Mouse (Mus musculus): ENCODE measurements around the gene Zfp385b. TPM values are rescaled to one million over a fixed set of nuclear protein-coding genes. Genes with fewer than 3 reads are reported as not detected.

Gene Zfp385b
- polyA plus RNA-seq, 1 experiment from 2014 or later, result 3.8 TPM

DNA sequence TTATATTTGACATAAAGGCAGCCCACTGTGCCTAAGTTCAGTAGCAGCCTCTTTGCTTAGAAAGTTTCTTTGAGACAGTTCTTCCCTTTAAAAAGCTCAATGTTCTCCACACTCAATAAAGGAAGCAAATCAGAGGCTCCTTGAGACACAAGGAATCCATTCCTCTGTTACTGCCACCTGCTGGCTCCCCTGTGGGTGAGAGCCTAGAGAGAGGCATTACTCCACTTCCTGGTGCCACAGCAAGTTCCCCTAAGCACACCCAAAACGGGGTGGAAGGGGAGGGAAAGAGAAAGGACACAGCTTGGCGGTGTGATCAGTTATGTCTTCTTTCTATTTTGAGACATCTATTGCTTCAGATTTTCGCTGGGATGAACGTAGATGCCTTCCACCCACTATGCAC is 450.3 kb downstream of the Zfp385b start:
- no peaks in the 10 kb centered on the region for H3K4me1 ChIP-seq
- H3K27me3 ChIP-seq, result no peaks in the 10 kb centered on the region
- WGBS, result 64% methylated on average over 4 of the region's 4 CpGs
- no peak for ATAC-seq (ENCODE audit: low FRiP score)
- H3K4me2 ChIP-seq (replicated peaks), result no peak overlapping the region
- no peaks in the 10 kb centered on the region for H3K9me3 ChIP-seq (replicated peaks)
- H3K9ac ChIP-seq, result no peak overlapping the region
- no peak overlapping the region for H3K4me3 ChIP-seq
- no peaks in the 10 kb centered on the region for H3K36me3 ChIP-seq
- H3K27ac ChIP-seq, result no peak overlapping the region

Other genes starting within 250 kb of the Zfp385b start
- gene Cwc22, start 126.7 kb upstream of the Zfp385b start, polyA plus RNA-seq (2016; fragmentation: Nextera tagmentation; extraction: Ambion mirVana), result 30.3 and 34.0 TPM in 2 replicates